Mouse (Mus musculus): Measurements from ENCODE around the gene Rfc5.
A peak's percentile ranks its signal among the peaks of the same experiment; 100 is the strongest.

Gene Rfc5

GRCm38 (mm10) chr5:117373418-117373817, 15.4 kb downstream of the Rfc5 start:
- DNase-seq, result no peak

GRCm38 (mm10) chr5:117370592-117370991, 18.3 kb downstream of the Rfc5 start:
- no peak for DNase-seq

- DNase-seq, result no peak
These were observed 21.6 kb downstream of the Rfc5 start for GRCm38 (mm10) chr5:117367206-117367605.

GRCm38 (mm10) chr5:117365904-117366561, 22.8 kb downstream of the Rfc5 start:
- no peak for DNase-seq

GRCm38 (mm10) chr5:117364821-117365220, 24.0 kb downstream of the Rfc5 start:
- no peak for DNase-seq

- DNase-seq, result no peak
These were observed 25.6 kb downstream of the Rfc5 start for GRCm38 (mm10) chr5:117363066-117363782.

- no peak for DNase-seq
These were observed 27.3 kb downstream of the Rfc5 start for GRCm38 (mm10) chr5:117361590-117361989.

- no peak for DNase-seq
These were observed 28.0 kb downstream of the Rfc5 start for GRCm38 (mm10) chr5:117360631-117361541.

- no peak for DNase-seq
These were observed 28.7 kb downstream of the Rfc5 start for GRCm38 (mm10) chr5:117360228-117360515.

GRCm38 (mm10) chr5:117359497-117360227, 29.2 kb downstream of the Rfc5 start:
- peak; percentile 35 to 49 for DNase-seq

GRCm38 (mm10) chr5:117358725-117359124, 30.1 kb downstream of the Rfc5 start:
- DNase-seq, result peak; percentile 80 to 82

GRCm38 (mm10) chr5:117358248-117358630, 30.6 kb downstream of the Rfc5 start:
- DNase-seq, result no peak

- peak; percentile 42 to 43 for DNase-seq
These were observed 31.2 kb downstream of the Rfc5 start for GRCm38 (mm10) chr5:117357478-117358247.

GRCm38 (mm10) chr5:117357129-117357477, 31.7 kb downstream of the Rfc5 start, which contains the start of gene Wsb2:
TSS of gene Wsb2 (plus strand) at chr5:117357304.
- peak; percentile 85 to 88 for DNase-seq

- DNase-seq, result peak; percentile 24 to 29
These were observed 32.3 kb downstream of the Rfc5 start for GRCm38 (mm10) chr5:117356365-117357128.

- DNase-seq, result no peak
These were observed 33.1 kb downstream of the Rfc5 start for GRCm38 (mm10) chr5:117355648-117356303.

GRCm38 (mm10) chr5:117354121-117354520, 34.7 kb downstream of the Rfc5 start:
- peak; percentile 12 to 27 for DNase-seq

- DNase-seq, result no peak
These were observed 40.6 kb downstream of the Rfc5 start for GRCm38 (mm10) chr5:117348279-117348678.

GRCm38 (mm10) chr5:117347838-117348237, 41.0 kb downstream of the Rfc5 start:
- no peak for DNase-seq

GRCm38 (mm10) chr5:117347011-117347410, 41.8 kb downstream of the Rfc5 start:
- DNase-seq, result no peak

GRCm38 (mm10) chr5:117346281-117346680, 42.6 kb downstream of the Rfc5 start:
- DNase-seq, result no peak

Measured in B cell, adult 2 months (primary cell).